Mouse (Mus musculus): Measurements from ENCODE around the gene Gna12.

The Gna12 gene

GRCm38 (mm10) chr5:140826796-140827195 is 3.4 kb downstream of the Gna12 start:
- no peak for DNase-seq

GRCm38 (mm10) chr5:140826118-140826517 is 4.1 kb downstream of the Gna12 start:
- no peak for DNase-seq

GRCm38 (mm10) chr5:140824126-140824525 is 6.1 kb downstream of the Gna12 start:
- DNase-seq: no peak

- DNase-seq: no peak
Measured at GRCm38 (mm10) chr5:140823386-140823785, 6.8 kb downstream of the Gna12 start.

GRCm38 (mm10) chr5:140821951-140822350 is 8.3 kb downstream of the Gna12 start:
- DNase-seq: no peak

- no peak for DNase-seq
Measured at GRCm38 (mm10) chr5:140820539-140820938, 9.7 kb downstream of the Gna12 start.

- DNase-seq: no peak
Measured at GRCm38 (mm10) chr5:140819594-140819993, 10.6 kb downstream of the Gna12 start.

GRCm38 (mm10) chr5:140818482-140819076 is 11.7 kb downstream of the Gna12 start:
- DNase-seq: no peak

GRCm38 (mm10) chr5:140816950-140817568 is 13.2 kb downstream of the Gna12 start:
- no peak for DNase-seq

- DNase-seq: no peak
Measured at GRCm38 (mm10) chr5:140816008-140816407, 14.2 kb downstream of the Gna12 start.

GRCm38 (mm10) chr5:140815059-140815728 is 15.0 kb downstream of the Gna12 start:
- no peak for DNase-seq

GRCm38 (mm10) chr5:140814403-140814802 is 15.8 kb downstream of the Gna12 start:
- no peak for DNase-seq

GRCm38 (mm10) chr5:140812699-140813098 is 17.5 kb downstream of the Gna12 start:
- no peak for DNase-seq

- no peak for DNase-seq
Measured at GRCm38 (mm10) chr5:140812063-140812462, 18.2 kb downstream of the Gna12 start.

- DNase-seq: no peak
Measured at GRCm38 (mm10) chr5:140811390-140811789, 18.8 kb downstream of the Gna12 start.

- DNase-seq: no peak
Measured at GRCm38 (mm10) chr5:140806939-140807338, 23.3 kb downstream of the Gna12 start.

- DNase-seq: no peak
Measured at GRCm38 (mm10) chr5:140806252-140806651, 24.0 kb downstream of the Gna12 start.

GRCm38 (mm10) chr5:140801782-140802181 is 28.4 kb downstream of the Gna12 start:
- no peak for DNase-seq

GRCm38 (mm10) chr5:140800288-140800923 is 29.8 kb downstream of the Gna12 start:
- no peak for DNase-seq

- DNase-seq: no peak
Measured at GRCm38 (mm10) chr5:140799190-140799589, 31.0 kb downstream of the Gna12 start.

GRCm38 (mm10) chr5:140798775-140799174 is 31.5 kb downstream of the Gna12 start:
- DNase-seq: peak; percentile 19

- no peak for DNase-seq
Measured at GRCm38 (mm10) chr5:140798158-140798557, 32.1 kb downstream of the Gna12 start.

GRCm38 (mm10) chr5:140796051-140796450 is 34.2 kb downstream of the Gna12 start:
- no peak for DNase-seq

- no peak for DNase-seq
Measured at GRCm38 (mm10) chr5:140795176-140795575, 35.1 kb downstream of the Gna12 start.

Data from thymus, postnatal 25 days (tissue).